Mouse (Mus musculus): ENCODE measurements around the gene Fuom.

- TF ChIP-seq POLR2A (IDR thresholded peaks at IDR 0.05; ENCODE audit: borderline replicate concordance, extremely low read depth, insufficient read depth, insufficient read length, poor library complexity, severe bottlenecking) (no peak), CTCF (IDR thresholded peaks at IDR 0.05; ENCODE audit: borderline replicate concordance, extremely low read depth, insufficient read depth, insufficient read length) (no peak)
Observed at GRCm38 (mm10) chr7:140126022-140126350, 23.7 kb upstream of the Fuom start.
